Mouse (Mus musculus): ENCODE results near the gene Cryba2.
A peak's percentile ranks its signal among the peaks of the same experiment; 100 is the strongest.

Gene Cryba2

DNA sequence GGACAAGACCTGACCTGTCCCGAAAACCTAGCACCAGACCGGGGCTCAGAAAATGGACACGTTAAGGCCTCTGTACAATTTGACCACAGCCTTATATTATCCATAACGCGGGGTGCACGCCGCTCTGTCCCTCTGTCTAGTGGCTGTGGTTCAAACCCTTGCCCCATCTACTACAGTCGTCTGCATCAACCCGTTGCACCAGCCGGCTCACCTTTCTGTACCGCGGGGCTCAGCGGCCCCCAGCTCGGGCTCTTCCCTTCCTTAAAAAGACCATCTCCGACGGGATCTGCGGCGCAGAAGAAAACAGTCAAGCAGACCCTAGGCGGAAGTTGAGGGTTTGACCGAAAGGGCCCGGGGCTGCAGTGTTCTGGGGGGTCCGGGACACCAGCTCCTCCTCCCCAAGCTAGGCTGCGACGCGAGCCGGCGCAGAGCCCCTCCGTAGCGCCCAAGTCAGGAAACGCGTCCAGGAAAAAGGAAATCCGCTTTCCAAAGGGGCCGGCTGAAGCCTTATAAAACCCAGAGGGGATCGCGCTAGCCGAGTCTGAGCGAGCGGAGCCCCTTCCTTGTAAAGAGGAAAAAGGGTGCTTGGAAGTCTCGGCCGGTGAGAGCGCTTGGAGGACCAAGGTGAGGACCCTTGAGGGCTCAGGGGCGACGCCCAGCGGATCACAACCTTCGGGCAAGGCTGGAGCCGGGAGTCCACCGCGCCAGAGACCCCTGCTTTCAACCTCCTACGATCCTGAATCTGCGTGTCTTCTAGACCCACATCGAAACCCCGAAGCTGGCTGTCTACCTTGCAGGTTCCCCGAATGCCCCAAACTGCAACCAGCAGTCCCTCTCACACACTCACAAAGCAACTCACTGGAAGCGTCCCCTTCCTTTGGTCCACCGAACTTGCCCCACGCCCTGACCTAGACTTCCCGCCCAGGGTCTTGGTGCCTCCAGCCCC is 8.5 kb downstream of the Cryba2 start:
- DNase-seq (ENCODE audit: low spot score in 2 of 2) = no peak

DNA sequence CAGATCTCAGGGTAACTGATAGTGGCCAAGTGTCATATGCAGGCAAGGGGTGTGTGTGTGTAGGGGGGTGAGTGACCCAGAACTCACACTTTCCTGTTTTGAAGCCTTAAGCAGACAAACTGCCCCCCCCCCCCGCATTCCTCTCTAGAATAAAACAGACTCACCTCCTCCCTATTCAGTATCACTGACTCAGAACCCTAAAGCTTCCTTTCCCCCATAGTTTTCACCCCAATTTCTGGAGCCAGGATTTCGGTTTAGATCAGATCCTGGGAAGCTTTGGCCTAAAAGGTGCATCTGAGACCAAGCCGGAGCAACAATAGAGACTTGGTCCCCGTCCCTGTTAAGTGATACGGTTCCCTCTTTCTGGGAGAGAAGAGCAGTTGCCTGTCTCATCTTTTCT is 9.5 kb downstream of the Cryba2 start:
- no peak for DNase-seq (ENCODE audit: low spot score in 2 of 2)

DNA sequence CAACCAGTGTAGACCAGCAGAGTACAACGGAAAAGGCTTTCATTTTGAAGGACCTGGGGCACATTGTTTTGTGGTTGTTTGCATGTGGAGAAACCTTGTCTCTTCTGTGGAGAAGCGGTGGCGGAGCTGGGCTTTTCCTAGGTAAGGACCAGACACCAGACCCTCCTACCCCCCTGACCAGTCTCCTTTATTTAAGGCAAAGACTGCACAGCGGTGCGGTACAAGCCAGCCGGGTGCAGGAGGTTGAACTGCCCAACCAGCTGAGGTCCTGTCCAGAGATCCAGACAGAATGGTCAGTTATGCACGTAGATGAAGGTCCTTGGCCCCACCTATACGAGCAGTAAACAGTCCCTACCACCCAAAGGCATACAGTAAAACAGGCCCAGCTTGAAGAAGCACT is 10.1 kb downstream of the Cryba2 start:
- DNase-seq (ENCODE audit: low spot score in 2 of 2) = no peak

DNA sequence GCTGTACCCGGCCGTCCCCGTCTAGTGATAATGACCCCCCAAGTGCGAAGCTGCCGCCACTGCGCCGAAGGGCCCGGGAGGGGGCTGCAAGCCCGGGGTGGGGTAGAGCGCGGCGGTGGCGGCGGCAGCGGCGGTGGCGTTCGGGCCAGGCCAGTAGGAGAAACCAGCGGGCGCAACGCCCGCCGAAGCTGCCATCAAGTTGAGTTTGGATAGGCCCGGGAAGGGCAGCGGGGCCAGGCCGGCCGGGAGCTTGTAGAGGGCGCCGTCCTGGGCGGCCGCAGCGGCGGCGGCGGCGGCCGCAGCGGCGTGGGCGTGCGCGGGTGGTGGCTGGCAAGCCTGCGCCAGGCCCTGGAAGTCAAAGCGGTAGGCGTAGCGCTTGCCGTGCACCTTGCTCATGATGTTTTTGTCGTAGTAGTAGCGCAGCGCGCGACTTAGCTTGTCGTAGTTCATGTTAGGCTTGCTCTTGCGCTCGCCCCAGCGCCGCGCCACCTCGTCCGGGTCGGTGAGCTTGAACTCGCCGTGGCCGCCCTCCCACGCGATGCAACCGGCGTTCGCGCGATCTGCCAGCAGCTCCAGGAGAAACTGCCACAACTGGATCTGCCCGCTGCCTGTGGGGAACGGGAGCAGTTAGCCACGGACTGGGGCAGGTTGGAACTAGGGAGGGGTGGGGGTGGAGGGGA is 10.7 kb downstream of the Cryba2 start:
- DNase-seq (ENCODE audit: low spot score in 2 of 2) = no peak

DNA sequence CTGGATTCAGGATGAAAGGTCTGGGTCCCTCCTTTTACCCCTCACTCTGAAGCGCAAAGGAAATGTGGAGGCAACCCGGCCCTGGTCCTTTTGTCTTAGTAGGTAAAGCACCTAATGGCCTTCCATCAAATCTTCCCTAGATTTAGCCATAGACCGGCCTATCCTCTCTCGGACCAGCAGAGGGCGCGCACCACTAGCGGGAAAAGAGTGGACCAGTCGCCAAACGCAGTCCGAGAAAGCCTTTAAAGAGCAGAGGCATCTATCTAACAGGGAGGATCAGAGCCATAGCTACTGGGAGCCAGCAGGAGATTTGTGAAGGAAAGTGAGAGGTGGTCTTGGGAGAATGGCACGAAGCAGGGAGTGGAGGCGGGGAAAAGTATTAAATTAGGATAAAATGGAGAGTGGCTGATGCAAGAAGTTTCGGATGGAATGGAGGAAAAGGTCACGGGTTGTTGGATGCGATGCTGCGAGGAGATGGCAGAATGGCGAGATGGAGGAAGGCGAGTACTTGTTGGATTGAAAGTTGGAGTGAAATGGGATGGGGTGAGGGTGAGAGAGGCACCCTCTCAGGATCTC is 12.1 kb downstream of the Cryba2 start:
- DNase-seq (ENCODE audit: low spot score in 2 of 2) = peak; percentile 16 to 27

DNA sequence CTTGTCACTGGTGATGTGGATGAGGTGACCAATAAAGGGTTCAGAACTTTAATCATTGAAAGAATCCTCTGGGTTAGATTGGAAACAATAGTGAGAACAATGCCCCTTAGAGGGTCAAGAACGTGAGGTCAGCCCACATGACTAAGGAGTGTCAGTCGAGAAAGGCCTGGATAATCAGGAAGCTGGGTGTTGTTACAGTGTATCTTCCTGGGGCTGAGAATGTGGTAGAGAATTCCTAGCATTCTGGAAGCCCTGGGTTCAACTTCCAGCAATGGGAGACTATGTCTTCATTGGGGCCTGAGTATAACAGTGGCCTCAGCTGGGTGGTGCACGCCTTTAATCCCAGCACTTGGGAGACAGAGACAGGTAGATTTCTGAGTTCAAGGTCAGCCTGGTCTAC is 15.7 kb downstream of the Cryba2 start:
- no peak for DNase-seq (ENCODE audit: low spot score in 2 of 2)

DNA sequence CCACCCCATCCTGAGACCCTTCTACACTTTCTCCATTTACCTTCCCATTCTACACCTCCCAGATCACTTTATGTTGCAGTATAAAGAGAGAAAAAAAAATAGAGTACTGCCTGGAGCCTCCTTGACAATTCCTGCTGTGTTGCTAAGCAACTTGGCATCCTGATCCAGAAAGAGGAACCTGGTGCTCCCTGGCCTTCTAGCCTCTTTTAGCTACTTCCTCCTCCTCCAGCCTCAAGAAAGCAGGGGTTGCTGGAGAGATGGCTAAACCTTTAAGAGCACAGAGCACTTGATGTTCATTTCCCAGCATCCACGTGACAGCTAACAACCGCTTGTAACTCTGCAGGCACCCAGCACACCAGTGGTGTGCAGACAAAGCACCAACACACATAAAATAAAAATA is 20.7 kb downstream of the Cryba2 start:
- DNase-seq (ENCODE audit: low spot score in 2 of 2) = no peak

DNA sequence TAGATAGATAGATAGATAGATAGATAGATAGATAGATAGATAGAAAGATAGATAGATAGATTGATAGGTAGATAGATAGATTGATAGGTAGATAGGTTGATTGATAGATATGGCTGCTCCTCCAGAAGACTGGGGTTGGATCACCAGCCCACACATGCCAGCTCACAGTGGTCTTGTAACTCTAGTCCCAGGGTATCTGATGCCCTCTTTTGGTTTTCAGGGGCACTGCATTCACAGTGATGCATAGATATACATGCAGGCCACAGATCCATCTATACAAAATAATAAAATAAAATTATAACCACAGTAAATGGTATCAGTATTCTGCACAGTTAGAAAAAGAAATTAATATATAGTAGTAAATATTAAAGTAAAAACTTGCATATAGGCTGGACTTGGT is 31.2 kb downstream of the Cryba2 start:
- no peak for DNase-seq (ENCODE audit: low spot score in 2 of 2)

DNA sequence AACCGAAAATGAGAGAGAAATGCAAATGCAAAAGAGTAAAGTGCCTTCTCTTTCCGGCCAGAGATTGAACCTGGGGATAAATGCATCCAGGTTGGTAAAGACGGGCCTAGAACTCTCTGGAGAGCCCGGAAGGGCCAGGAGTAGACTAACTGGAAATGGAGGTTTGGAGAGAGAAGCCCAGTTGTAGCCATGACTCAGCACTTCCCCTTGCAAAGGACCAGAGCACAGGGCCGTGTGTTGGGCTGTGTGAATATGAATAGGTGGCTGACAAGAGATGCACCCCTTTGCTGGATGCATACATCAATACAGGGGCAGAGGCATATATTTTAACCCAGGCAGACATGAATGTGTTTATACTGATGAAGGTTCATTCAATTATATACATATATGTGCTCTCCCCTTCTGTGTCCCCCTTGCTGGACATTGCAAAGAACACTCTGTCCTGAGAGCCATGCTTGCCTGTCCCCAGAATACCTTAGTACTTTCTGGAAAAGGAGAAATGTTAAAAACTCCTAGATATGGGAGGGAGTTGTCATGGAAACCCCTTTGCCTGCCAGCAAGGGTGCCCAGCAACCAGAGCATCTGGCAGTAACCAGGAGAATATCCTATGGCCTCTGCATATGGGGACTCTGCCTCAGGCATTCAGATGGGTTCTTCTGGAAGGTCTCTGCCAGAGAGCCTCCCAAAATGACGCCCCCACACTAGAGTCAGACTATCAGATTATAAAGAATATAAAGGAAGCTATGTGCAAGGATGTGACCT is 33.5 kb downstream of the Cryba2 start:
- no peak for DNase-seq (ENCODE audit: low spot score in 2 of 2)

DNA sequence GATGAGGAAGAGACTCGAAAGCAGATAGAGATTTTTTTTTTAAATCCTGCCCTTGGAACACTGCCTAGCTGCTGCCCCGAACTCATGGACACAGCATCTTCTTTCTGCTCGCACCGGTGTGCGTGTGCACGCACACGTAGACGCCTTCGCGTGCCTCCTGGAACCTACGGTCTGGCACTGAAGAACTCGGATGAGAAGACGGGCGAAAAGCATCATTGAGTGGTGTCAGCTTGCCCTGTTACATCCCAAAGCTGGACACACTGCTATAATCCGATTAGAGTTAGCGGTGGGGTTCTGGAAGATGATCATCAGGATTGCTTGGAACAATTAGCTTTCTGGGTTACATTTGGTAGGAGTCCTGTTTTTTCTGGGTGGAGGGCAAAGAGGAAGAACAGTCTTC is 34.1 kb downstream of the Cryba2 start:
- DNase-seq (ENCODE audit: low spot score in 2 of 2) = no peak

DNA sequence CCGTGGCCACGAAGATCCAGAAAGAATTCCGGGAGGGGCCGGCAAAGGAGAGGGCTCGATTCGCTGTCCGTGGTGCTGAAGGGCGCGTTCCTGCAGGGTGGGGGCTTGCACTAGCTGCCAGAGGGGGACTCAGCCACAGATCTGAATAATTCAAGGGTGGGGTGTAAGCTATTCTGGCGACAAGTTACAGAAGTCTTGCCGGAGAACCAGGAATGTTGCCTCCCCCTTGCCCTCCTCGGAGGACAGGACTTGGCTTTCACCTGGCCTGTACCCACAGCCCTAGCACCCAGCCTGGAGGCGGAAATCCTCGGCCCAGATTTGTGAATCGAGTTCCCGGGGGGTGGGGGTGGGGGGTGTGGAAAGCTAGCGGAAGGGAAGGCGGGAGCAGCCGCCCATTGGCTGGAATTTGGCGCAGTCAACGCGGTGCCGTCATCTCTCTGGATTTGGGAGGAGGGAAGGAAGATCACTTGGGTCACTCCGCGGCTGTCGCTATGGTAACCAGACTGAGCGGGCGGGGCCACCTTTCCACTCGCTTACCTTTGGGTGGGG is 34.7 kb downstream of the Cryba2 start:
- no peak for DNase-seq (ENCODE audit: low spot score in 2 of 2)

DNA sequence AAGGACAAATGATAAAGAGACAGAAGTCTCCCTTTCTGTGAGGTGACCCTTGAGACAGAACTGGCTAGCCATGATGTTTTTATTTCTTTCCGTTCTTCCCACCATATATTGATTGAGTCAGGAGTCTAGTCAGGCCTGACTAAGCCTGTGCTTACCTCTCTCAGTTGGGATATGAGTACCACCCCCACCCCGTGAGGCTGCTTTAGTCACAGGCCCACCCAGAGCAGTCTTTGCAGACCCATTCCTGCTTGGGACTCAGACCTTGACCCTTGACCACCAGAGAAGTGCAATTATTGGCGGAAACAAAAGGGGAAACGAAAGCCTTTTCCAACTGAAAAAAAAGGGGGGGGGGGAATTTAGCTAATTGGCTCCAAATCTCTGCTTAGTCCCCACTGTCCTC is 35.3 kb downstream of the Cryba2 start:
- DNase-seq (ENCODE audit: low spot score in 2 of 2) = no peak

DNA sequence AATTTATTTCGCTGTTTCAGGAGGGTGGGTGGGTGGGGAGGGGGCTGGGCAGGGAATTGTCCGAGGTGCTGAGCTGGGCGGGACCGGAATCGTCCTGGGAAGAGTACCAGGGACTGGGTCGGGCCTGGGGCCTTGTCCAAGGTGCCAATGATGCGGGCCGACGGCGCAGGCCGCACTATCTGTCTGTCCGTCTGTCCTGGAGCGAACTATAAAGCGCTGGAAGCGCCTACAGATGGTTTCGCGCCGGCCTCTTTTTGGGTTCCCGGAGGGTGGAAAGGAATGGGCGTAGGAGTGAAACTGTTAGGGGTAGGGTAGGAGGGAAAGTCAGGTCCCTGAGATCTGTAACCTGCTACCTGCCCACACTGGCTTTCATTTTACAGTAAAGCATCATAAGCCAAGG is 35.7 kb downstream of the Cryba2 start:
- no peak for DNase-seq (ENCODE audit: low spot score in 2 of 2)

DNA sequence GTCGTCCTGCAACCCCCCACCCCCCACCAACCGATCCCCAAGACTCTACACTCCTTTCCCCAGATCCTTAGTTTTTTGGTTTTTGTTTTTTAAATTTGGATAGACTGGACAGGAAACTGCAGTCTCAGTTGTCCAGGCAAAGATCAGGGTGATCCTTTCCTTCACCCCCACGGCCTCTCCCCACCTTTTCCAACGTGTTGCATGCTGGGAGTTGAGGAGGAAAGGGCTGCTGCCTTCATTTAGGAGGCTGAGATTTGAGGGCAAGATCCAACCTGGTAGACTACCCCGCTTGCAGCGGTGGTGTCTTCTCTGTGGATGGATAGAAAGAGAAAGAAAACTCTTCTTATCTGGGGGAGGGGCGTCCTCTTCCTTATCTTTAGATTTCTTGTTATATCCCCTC is 36.2 kb downstream of the Cryba2 start:
- DNase-seq (ENCODE audit: low spot score in 2 of 2) = no peak

DNA sequence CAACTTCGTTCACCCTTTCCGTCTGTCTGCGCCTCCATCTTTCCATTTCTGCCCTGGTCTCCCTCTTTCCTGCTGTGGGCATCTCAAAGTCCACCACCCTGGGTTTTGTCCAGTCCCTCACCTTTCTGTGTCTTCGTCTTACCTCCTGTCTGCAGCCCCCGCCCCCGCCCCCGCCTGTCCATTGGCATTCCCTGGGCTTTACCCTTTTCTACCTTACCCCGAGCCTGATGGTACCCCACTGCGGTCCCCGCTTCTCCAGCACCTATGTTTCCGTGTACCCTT is 36.6 kb downstream of the Cryba2 start:
- no peak for DNase-seq (ENCODE audit: low spot score in 2 of 2)

DNA sequence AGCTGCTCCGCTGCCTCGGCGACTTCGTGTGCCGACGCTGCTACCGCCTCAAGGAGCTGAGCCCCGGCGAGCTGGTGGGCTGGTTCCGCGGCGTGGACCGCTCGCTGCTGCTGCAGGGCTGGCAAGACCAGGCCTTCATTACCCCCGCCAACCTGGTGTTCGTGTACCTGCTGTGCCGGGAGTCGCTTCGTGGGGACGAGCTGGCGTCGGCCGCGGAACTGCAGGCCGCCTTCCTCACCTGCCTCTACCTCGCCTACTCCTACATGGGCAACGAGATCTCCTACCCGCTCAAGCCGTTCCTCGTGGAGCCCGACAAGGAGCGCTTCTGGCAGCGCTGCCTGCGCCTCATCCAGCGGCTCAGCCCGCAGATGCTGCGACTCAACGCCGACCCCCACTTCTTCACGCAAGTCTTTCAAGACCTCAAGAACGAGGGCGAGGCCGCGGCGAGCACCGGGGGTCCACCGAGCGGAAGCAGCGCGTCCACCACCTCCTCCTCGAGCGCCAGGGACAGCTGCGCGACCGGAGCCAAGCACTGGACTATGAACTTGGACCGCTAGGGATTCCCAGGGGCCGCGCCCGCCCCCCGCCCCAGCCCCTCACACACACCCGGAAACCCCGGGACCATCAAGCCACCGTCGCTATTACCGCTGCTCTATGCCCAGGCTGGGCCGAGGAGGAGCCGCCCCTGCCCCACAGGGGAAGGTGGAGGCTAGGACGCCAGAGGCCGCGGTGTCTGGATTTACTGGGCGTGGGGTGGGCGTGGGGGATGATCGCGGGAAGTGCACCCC is 37.1 kb downstream of the Cryba2 start:
- DNase-seq (ENCODE audit: low spot score in 2 of 2) = no peak

DNA sequence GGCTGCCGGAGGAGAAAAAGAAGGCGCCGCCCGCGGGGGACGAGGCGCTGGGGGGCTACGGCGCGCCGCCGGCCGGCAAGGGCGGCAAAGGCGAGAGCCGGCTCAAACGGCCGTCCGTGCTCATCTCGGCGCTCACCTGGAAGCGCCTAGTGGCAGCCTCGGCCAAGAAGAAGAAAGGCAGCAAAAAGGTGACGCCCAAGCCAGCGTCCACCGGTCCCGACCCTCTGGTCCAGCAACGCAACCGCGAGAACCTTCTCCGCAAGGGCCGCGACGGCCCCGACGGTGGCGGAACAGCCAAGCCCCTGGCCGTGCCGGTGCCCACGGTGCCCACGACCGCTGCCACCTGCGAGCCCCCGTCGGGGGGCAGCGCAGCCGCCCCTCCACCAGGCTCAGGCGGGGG is 37.8 kb downstream of the Cryba2 start:
- DNase-seq (ENCODE audit: low spot score in 2 of 2) = no peak

DNA sequence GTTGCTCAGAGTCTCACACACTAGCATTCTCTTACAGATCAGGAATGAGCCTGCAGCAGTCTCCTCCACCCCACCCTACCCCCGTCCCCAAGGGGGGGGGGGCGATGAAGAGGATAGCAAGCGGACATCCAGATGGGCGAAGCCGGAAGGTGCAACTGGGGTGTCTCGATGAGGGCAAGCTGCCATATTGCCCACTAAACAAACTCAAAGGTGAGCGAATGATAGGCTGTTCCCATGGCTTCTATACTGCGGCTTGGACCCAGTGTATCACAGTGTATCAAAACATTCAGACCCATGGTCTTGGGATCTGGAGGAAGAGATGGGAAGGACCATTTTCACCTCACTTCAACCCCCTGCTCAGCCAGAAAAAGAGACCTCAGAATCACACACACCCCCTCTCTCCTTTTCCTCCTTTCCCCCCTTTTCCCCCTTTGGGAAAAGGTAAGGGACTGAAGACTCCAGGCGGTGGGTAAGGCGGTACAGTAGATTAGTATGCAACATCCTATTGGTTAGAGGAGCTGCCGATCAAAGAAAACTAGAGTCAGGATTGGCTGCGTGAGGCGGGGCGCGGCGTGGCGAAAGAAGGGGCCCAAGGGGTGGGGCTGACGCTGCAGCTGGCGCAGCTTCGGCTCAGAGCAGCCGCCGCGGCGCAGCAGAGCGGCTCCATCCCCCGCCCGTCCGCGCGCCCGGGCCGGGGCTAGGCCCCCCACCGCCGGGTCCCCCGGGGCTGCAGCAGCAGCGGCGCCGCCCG is 38.5 kb downstream of the Cryba2 start, which contains the start of gene Cdk5r2:
TSS of gene Cdk5r2 (plus strand) at position 629 of the 751 bp plus-strand sequence.
- DNase-seq (ENCODE audit: low spot score in 2 of 2) = peak; percentile 71 to 76

DNA sequence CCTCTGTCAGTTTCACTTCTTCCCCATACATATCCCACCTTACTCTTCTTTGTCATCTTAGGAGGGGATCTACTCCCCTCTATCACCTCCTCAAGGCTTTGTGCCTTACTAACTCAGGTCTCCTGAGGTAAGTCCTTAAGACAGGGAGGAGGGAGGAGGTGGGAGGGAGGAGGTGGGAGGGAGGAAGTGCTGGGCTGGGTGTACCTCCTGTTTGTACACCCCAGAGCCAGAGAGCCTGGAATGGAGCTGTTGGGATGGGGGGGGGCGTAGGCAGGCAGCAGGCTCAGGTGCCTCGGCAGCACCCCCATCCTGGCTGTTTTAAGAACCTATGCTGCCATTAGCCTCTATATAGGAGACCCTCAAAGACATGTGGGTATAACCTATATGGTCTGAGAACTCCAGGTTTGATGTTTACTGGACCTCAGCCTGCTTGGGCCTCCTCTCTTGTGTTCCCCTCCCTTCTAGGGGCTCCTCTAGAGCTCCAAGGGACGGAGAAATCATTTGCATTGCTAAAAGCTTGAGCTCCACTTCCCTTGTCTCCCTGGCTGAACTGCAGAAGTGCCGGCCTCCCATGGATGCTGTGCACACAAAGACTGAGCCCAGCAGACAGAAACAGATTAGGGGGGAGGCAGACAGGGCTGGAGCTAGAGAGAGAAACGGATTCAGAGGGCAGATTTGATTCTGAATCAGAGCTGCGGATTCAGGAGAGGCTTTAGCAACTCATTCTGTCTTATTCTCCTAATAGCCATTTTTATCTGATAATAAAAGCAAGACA is 41.8 kb downstream of the Cryba2 start:
- DNase-seq (ENCODE audit: low spot score in 2 of 2) = no peak

DNA sequence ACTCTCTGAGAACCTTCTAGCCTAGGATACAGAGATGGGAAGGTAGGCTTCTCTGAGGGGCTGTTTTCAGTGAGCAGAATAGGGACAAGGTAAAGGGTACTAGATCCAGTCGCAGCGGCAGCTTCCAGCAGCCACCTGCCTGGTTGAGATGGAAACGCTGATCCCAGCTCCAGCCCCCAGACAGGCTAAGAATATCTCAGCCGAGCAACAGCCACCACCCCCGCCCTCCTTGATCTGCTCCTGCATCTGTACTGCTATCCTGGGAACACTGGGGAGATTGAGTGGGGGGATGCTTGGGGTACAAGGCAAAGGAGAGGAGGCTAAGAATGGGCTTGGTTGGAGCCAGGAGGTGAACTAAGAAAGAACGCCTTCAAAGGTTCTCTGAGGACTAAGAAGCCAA is 42.7 kb downstream of the Cryba2 start:
- DNase-seq (ENCODE audit: low spot score in 2 of 2) = no peak
